Mouse (Mus musculus) hindbrain, embryonic 12.5 days (tissue): ENCODE results near the gene Dennd1c. TPM values are rescaled to one million over a fixed set of nuclear protein-coding genes. Genes with fewer than 3 reads are reported as not detected.
"Not testable (repeated sequence)": the region's sequence is repeated elsewhere in the genome, so short reads cannot be mapped to it uniquely, and the experiment has no call there.

ENCODE experiments used
- ATAC-seq: fragments of 200-750 bp; cut with Nextera tagmentation; 2 replicates; pipeline ENCODE4 v1.8.0; 2017; ENCODE audit warnings: moderate TSS enrichment; ENCODE audit not compliant: low FRiP score
- H3K27ac ChIP-seq: fragments of 300-500 bp; sonication (generic); 2 replicates; pipeline ENCODE4 v1.5.1; 2016; ENCODE audit warnings: mild to moderate bottlenecking
- H3K27me3 ChIP-seq: fragments of 300-500 bp; sonication (generic); 2 replicates; pipeline ENCODE4 v1.6.1; 2016; ENCODE audit warnings: mild to moderate bottlenecking
- H3K36me3 ChIP-seq: fragments of 300-500 bp; sonication (generic); 2 replicates; pipeline ENCODE4 v1.6.1; 2016; ENCODE audit warnings: mild to moderate bottlenecking
- H3K4me1 ChIP-seq: fragments of 300-500 bp; sonication (generic); 2 replicates; pipeline ENCODE4 v1.6.1; 2016
- H3K4me2 ChIP-seq: fragments of 300-500 bp; sonication (generic); replicated peaks from 2 replicates; pipeline ENCODE4 v1.6.1; 2016; ENCODE audit warnings: mild to moderate bottlenecking
- H3K4me3 ChIP-seq: fragments of 300-500 bp; sonication (generic); 2 replicates; pipeline ENCODE4 v1.5.1; 2016; ENCODE audit warnings: mild to moderate bottlenecking
- H3K9ac ChIP-seq: fragments of 300-500 bp; sonication (generic); 2 replicates; pipeline ENCODE4 v1.6.1; 2016; ENCODE audit warnings: mild to moderate bottlenecking, moderate library complexity
- H3K9me3 ChIP-seq: fragments of 300-500 bp; sonication (generic); replicated peaks from 2 replicates; pipeline ENCODE4 v1.6.1; 2016; ENCODE audit warnings: mild to moderate bottlenecking
- WGBS: fragments of 180-500 bp; shearing (Covaris S2); methylation state at CpG from one replicate; pipeline ENCODE4 v1.1.7; 2016; 5-methylcytosine and 5-hydroxymethylcytosine counted together
- polyA plus RNA-seq: library from polyadenylated mRNA; unstranded; fragments of >200 nt; fragmentation: Nextera tagmentation; extraction: Ambion mirVana; gene quantifications from 2 replicates; pipeline ENCODE4 v1.2.1, GENCODE M21; 2016

Gene Dennd1c
- polyA plus RNA-seq, 1 experiment from 2014 or later: 3.7 TPM

GRCm38 (mm10) chr17:57060231-57060801 is 18.0 kb downstream of the Dennd1c start:
- Histone ChIP-seq H3K27me3 (peaks cover 45% of the 10 kb centered on the region), H3K4me3 (peak overlapping the region; percentile 65), H3K36me3 (peaks cover 3% of the 10 kb centered on the region; the same call in 1 of the 2 replicates), H3K4me2 (peak overlapping the region; percentile 85), H3K9me3 (no peaks in the 10 kb centered on the region), H3K27ac (peak overlapping the region; percentile 77), H3K4me1 (peaks cover 22% of the 10 kb centered on the region), H3K9ac (peak overlapping the region; percentile 44)
- peak; percentile 94 for ATAC-seq
- WGBS: under 1% methylated on average over 44 of the region's 44 CpGs

- peak within 1 kb of the TSS; percentile 85 for H3K4me2 ChIP-seq
- peaks cover 21% of the 10 kb centered on the region for H3K4me1 ChIP-seq
- H3K9me3 ChIP-seq: no peaks in the 10 kb centered on the region
- H3K9ac ChIP-seq: peak within 1 kb of the TSS; percentile 73
- peak within 1 kb of the TSS; percentile 77 for H3K27ac ChIP-seq
- peak; percentile 80 for ATAC-seq
- H3K4me3 ChIP-seq: peak within 1 kb of the TSS; percentile 65
- 1% methylated on average over 23 of the region's 45 CpGs for WGBS
- peaks cover 37% of the 10 kb centered on the region for H3K27me3 ChIP-seq
- H3K36me3 ChIP-seq: peaks cover 8% of the 10 kb centered on the region
These were observed 18.8 kb downstream of the Dennd1c start, which contains the start of gene Slc25a23 for GRCm38 (mm10) chr17:57059486-57059977. TSS of gene Slc25a23 (minus strand) at chr17:57059863.

GRCm38 (mm10) chr17:57058891-57059485 is 19.3 kb downstream of the Dennd1c start, which contains the start of gene Crb3:
TSS of gene Crb3 (plus strand) at chr17:57059105.
- WGBS: under 1% methylated on average over 18 of the region's 22 CpGs
- H3K36me3 ChIP-seq: peaks cover 8% of the 10 kb centered on the region
- no peak for ATAC-seq
- peaks cover 32% of the 10 kb centered on the region for H3K27me3 ChIP-seq
- peak within 1 kb of the TSS; percentile 65 for H3K4me3 ChIP-seq
- peaks cover 21% of the 10 kb centered on the region for H3K4me1 ChIP-seq
- H3K9me3 ChIP-seq: no peaks in the 10 kb centered on the region
- H3K4me2 ChIP-seq: peak within 1 kb of the TSS; percentile 85
- H3K9ac ChIP-seq: peak within 1 kb of the TSS; percentile 73
- H3K27ac ChIP-seq: peak within 1 kb of the TSS; percentile 77

- WGBS: 86% methylated on average over 3 of the region's 3 CpGs
- no peak for ATAC-seq
- Histone ChIP-seq H3K9me3 (no peaks in the 10 kb centered on the region), H3K4me1 (peaks cover 13% of the 10 kb centered on the region), H3K27ac (no peak overlapping the region), H3K4me2 (no peak overlapping the region), H3K4me3 (no peak overlapping the region), H3K9ac (no peak overlapping the region), H3K36me3 (peaks cover 34% of the 10 kb centered on the region), H3K27me3 (peaks cover 7% of the 10 kb centered on the region)
These were observed 22.1 kb downstream of the Dennd1c start for GRCm38 (mm10) chr17:57056246-57056645.

GRCm38 (mm10) chr17:57051679-57052078 is 26.6 kb downstream of the Dennd1c start:
- H3K4me1 ChIP-seq, H3K9me3 ChIP-seq, H3K9ac ChIP-seq, H3K4me2 ChIP-seq, H3K27ac ChIP-seq, H3K27me3 ChIP-seq, H3K4me3 ChIP-seq, ATAC-seq: not testable (repeated sequence)
- WGBS: 76% methylated on average over 4 of the region's 4 CpGs
- H3K36me3 ChIP-seq: peaks cover 65% of the 10 kb centered on the region

- no peak for ATAC-seq
- H3K4me3 ChIP-seq: no peak overlapping the region
- H3K9me3 ChIP-seq: no peaks in the 10 kb centered on the region
- no peaks in the 10 kb centered on the region for H3K27me3 ChIP-seq
- no peak overlapping the region for H3K4me2 ChIP-seq
- no peaks in the 10 kb centered on the region for H3K4me1 ChIP-seq
- peaks cover 67% of the 10 kb centered on the region for H3K36me3 ChIP-seq
- H3K27ac ChIP-seq: no peak overlapping the region
- no peak overlapping the region for H3K9ac ChIP-seq
- 94% methylated on average over 3 of the region's 3 CpGs for WGBS
These were observed 29.5 kb downstream of the Dennd1c start for GRCm38 (mm10) chr17:57048816-57049215.

GRCm38 (mm10) chr17:57047406-57047805 is 30.9 kb downstream of the Dennd1c start:
- peaks cover 53% of the 10 kb centered on the region for H3K36me3 ChIP-seq

GRCm38 (mm10) chr17:57041554-57041953 is 36.8 kb downstream of the Dennd1c start, which contains the start of gene Slc25a41:
TSS of gene Slc25a41 (minus strand) at chr17:57041654.
- no peak within 1 kb of the TSS for H3K9ac ChIP-seq
- H3K27me3 ChIP-seq: peaks cover 11% of the 10 kb centered on the region
- H3K9me3 ChIP-seq: no peaks in the 10 kb centered on the region
- no peak within 1 kb of the TSS for H3K27ac ChIP-seq
- peaks cover 10% of the 10 kb centered on the region; the same call in 1 of the 2 replicates for H3K36me3 ChIP-seq
- no peak within 1 kb of the TSS for H3K4me2 ChIP-seq
- no peak within 1 kb of the TSS for H3K4me3 ChIP-seq
- no peak for ATAC-seq
- H3K4me1 ChIP-seq: 0 out of 2 replicates have a peak, but pooled peaks cover 2% of the 10 kb centered on the region
- WGBS: 72% methylated on average over 8 of the region's 8 CpGs

More at GRCm38 (mm10) chr17:57047406-57047805, 30.9 kb downstream of the Dennd1c start:
- H3K4me1 ChIP-seq: no peaks in the 10 kb centered on the region
- WGBS: 32% methylated on average over 5 of the region's 5 CpGs
- H3K9ac ChIP-seq: no peak overlapping the region
- no peaks in the 10 kb centered on the region for H3K27me3 ChIP-seq
- H3K9me3 ChIP-seq: no peaks in the 10 kb centered on the region
- no peak overlapping the region for H3K4me2 ChIP-seq
- ATAC-seq: peak; percentile 26; the same call in 1 of the 2 replicates
- no peak overlapping the region for H3K4me3 ChIP-seq
- no peak overlapping the region for H3K27ac ChIP-seq

- peaks cover 16% of the 10 kb centered on the region for H3K27me3 ChIP-seq
- 35% methylated on average over 8 of the region's 8 CpGs for WGBS
- H3K27ac ChIP-seq: no peak overlapping the region
- no peaks in the 10 kb centered on the region for H3K36me3 ChIP-seq
- H3K4me1 ChIP-seq: 0 out of 2 replicates have a peak, but pooled peaks cover 2% of the 10 kb centered on the region
- H3K4me3 ChIP-seq: no peak overlapping the region
- no peaks in the 10 kb centered on the region for H3K9me3 ChIP-seq
- no peak overlapping the region for H3K9ac ChIP-seq
- ATAC-seq: no peak
- no peak overlapping the region for H3K4me2 ChIP-seq
These were observed 39.3 kb downstream of the Dennd1c start for GRCm38 (mm10) chr17:57038978-57039377.

- ATAC-seq: no peak
- 0 out of 2 replicates have a peak overlapping the region, but pooled peaks have one; percentile 1 for H3K4me2 ChIP-seq
- H3K9ac ChIP-seq: no peak overlapping the region
- peak overlapping the region; percentile 69; the same call in 1 of the 2 replicates for H3K27ac ChIP-seq
- H3K4me1 ChIP-seq: peaks cover 25% of the 10 kb centered on the region
- peaks cover 11% of the 10 kb centered on the region for H3K36me3 ChIP-seq
- peaks cover 9% of the 10 kb centered on the region for H3K27me3 ChIP-seq
- 0 out of 2 replicates have a peak overlapping the region, but pooled peaks have one; percentile 0 for H3K4me3 ChIP-seq
- H3K9me3 ChIP-seq: no peaks in the 10 kb centered on the region
- 85% methylated on average over 4 of the region's 4 CpGs for WGBS
These were observed 45.5 kb downstream of the Dennd1c start for GRCm38 (mm10) chr17:57032854-57033253.

GRCm38 (mm10) chr17:57031661-57032420 is 46.5 kb downstream of the Dennd1c start:
- Histone ChIP-seq H3K4me2 (peak overlapping the region; percentile 55), H3K36me3 (peaks cover 21% of the 10 kb centered on the region), H3K27ac (peak overlapping the region; percentile 69), H3K4me1 (peaks cover 22% of the 10 kb centered on the region), H3K9me3 (no peaks in the 10 kb centered on the region), H3K9ac (peak overlapping the region; percentile 61), H3K4me3 (peak overlapping the region; percentile 97), H3K27me3 (0 out of 2 replicates have a peak, but pooled peaks cover 5% of the 10 kb centered on the region)
- peak; percentile 99 for ATAC-seq
- under 1% methylated on average over 38 of the region's 38 CpGs for WGBS
